Mouse (Mus musculus): ENCODE measurements around the gene Parp6.

DNA sequence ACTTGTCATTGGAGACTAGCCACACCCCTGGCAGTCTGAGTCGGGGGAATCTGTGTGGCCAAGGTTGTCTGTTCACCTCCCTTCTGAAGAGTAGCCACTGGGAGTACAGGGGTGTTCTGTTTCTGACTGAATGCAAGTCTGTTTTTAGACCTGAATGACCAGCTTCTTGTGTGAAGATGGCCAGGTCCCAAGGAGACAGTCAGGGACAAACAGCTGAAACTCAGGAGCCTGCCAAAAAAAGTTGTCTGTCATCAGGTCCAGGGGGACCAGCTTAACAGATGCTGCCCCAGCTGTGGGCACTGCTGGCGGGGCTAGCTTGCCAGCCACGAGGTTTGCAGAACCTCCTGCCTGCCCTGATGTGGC is 78.3 kb downstream of the Parp6 start:
- no peak for TF ChIP-seq GATA1 (IDR thresholded peaks at IDR 0.05; ENCODE audit: borderline replicate concordance, low read length)
- TF ChIP-seq FLI1 (IDR thresholded peaks at IDR 0.05; ENCODE audit: low read length) = no peak

Data from megakaryocyte, embryonic 14.5 days (primary cell).